In the genomic region with DNA sequence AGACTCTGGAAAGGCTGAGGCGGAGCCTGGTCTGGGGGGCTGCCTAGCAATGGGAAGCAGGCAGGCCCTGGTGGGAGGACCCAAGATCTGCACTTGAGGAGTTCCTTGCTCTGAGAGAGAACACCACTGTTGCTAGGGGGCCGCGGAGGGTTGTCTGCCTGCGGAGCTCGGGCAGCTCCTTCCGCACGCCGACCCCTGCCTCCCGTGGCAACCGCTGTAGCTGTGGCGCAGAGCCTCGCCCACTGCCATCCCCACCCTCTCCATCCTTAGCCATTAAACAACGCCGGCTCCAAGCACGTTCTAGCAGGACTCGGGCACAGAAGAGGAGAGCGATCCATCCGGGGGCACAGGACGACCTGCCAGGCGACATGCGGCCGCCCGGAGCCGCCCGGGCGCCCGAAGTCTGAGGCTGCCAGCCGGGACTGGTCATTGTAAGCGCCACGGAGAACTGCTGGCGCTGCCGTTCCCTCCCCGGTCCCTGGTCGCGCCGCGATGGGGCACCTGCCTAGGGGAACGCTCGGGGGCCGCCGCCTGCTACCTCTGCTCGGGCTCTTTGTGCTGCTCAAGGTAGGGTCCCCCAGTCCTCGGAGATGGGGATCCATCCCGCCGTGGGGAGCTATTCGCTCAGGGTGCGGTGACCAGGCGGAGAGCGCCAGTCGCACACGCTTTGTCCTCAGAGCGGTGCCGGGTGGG, we compare ENCODE assay signal across 7 mouse cellular contexts. TPM values are rescaled to one million over a fixed set of nuclear protein-coding genes. Genes with fewer than 3 reads are reported as not detected.
DNase-seq lines count a peak whose midpoint lies in the region; ATAC-seq lines count a peak whose summit lies in the region.

A gene (plus strand): TSS at position 126 of the 693 bp plus-strand sequence.

- no peaks in the 10 kb centered on the region for H3K36me3 ChIP-seq in embryonic facial prominence, embryonic 11.5 days (replicated peaks; ENCODE audit: control insufficient read depth, insufficient read depth, low read depth, low read length)
- H3K36me3 ChIP-seq in hindbrain, embryonic 14.5 days (replicated peaks; ENCODE audit: control insufficient read depth, insufficient read depth), result no peaks in the 10 kb centered on the region
- H3K36me3 ChIP-seq in neural tube, embryonic 14.5 days (ENCODE audit: control insufficient read depth, insufficient read depth, low read length), result no peaks in the 10 kb centered on the region

- no peaks in the 10 kb centered on the region for H3K9me3 ChIP-seq in embryonic facial prominence, embryonic 11.5 days (replicated peaks; ENCODE audit: control insufficient read depth, low read length)
- H3K9me3 ChIP-seq in hindbrain, embryonic 14.5 days (ENCODE audit: control insufficient read depth, low read length), result no peaks in the 10 kb centered on the region
- no peaks in the 10 kb centered on the region for H3K9me3 ChIP-seq in neural tube, embryonic 14.5 days (ENCODE audit: control insufficient read depth, low read length)

- under 1% methylated on average over 51 of the region's 53 CpGs for WGBS in embryonic facial prominence, embryonic 11.5 days
- under 1% methylated on average over 53 of the region's 53 CpGs for WGBS in hindbrain, embryonic 14.5 days
- WGBS in neural tube, embryonic 14.5 days, result 1% methylated on average over 52 of the region's 53 CpGs

- peak within 1 kb of the TSS; percentile 41 for H3K4me3 ChIP-seq in embryonic facial prominence, embryonic 11.5 days (ENCODE audit: low read depth, low read length)
- peak within 1 kb of the TSS; percentile 61 for H3K4me3 ChIP-seq in hindbrain, embryonic 14.5 days (replicated peaks; ENCODE audit: low read length)
- H3K4me3 ChIP-seq in neural tube, embryonic 14.5 days (ENCODE audit: low read depth, low read length), result peak within 1 kb of the TSS; percentile 62

- intact Hi-C loops in left cerebral cortex, postnatal 4 days (cut with DNase I), result loop anchor here (5.0 kb wide), 1 partner anchor 130 kb away; no protein-coding TSS in a partner anchor

- no peak within 1 kb of the TSS for H3K27ac ChIP-seq in embryonic facial prominence, embryonic 11.5 days (replicated peaks; ENCODE audit: low read depth, low read length)
- H3K27ac ChIP-seq in hindbrain, embryonic 14.5 days, result peak within 1 kb of the TSS; percentile 92
- H3K27ac ChIP-seq in neural tube, embryonic 14.5 days (ENCODE audit: low read depth, low read length), result peak within 1 kb of the TSS; percentile 90

- peak within 1 kb of the TSS; percentile 87 for H3K4me2 ChIP-seq in embryonic facial prominence, embryonic 11.5 days (ENCODE audit: low read depth, low read length)
- peak within 1 kb of the TSS; percentile 71 for H3K4me2 ChIP-seq in hindbrain, embryonic 14.5 days (replicated peaks)
- H3K4me2 ChIP-seq in neural tube, embryonic 14.5 days (ENCODE audit: low read depth, low read length), result peak within 1 kb of the TSS; percentile 61

- H3K4me1 ChIP-seq in embryonic facial prominence, embryonic 11.5 days (ENCODE audit: control insufficient read depth, insufficient read depth, low read length), result no peaks in the 10 kb centered on the region
- H3K4me1 ChIP-seq in hindbrain, embryonic 14.5 days (replicated peaks; ENCODE audit: control insufficient read depth, insufficient read depth, low read length), result peaks cover 6% of the 10 kb centered on the region
- no peaks in the 10 kb centered on the region for H3K4me1 ChIP-seq in neural tube, embryonic 14.5 days (ENCODE audit: control insufficient read depth, insufficient read depth, low read length)

- DNase-seq in lung, postnatal 10 days, result peak; percentile 9
- DNase-seq in lung, postnatal 36 days, result no peak
- peak; percentile 63 for DNase-seq in embryonic facial prominence, embryonic 11.5 days (ENCODE audit: low spot score)
- peak; percentile 75 for DNase-seq in hindbrain, embryonic 14.5 days (ENCODE audit: low spot score)
- DNase-seq in left cerebral cortex, postnatal 4 days, result peak; percentile 78
- DNase-seq in adipocyte (ENCODE audit: low spot score), result no peak

- peak; percentile 81 for ATAC-seq in embryonic facial prominence, embryonic 11.5 days (replicated peaks; ENCODE audit: insufficient number of reproducible peaks, low FRiP score, low TSS enrichment, low read depth)
- ATAC-seq in hindbrain, embryonic 14.5 days (ENCODE audit: low FRiP score), result peak; percentile 91
- ATAC-seq in neural tube, embryonic 14.5 days (ENCODE audit: low read depth), result peak; percentile 91

- peaks cover 9% of the 10 kb centered on the region for H3K27me3 ChIP-seq in embryonic facial prominence, embryonic 11.5 days (ENCODE audit: control insufficient read depth, insufficient read depth, low read length)
- no peaks in the 10 kb centered on the region for H3K27me3 ChIP-seq in hindbrain, embryonic 14.5 days (ENCODE audit: control insufficient read depth, insufficient read depth, low read length)
- H3K27me3 ChIP-seq in neural tube, embryonic 14.5 days (ENCODE audit: control insufficient read depth, insufficient read depth, low read length), result no peaks in the 10 kb centered on the region

- peak within 1 kb of the TSS; percentile 58 for H3K9ac ChIP-seq in embryonic facial prominence, embryonic 11.5 days (replicated peaks; ENCODE audit: low read length)
- peak within 1 kb of the TSS; percentile 81 for H3K9ac ChIP-seq in hindbrain, embryonic 14.5 days
- H3K9ac ChIP-seq in neural tube, embryonic 14.5 days (replicated peaks; ENCODE audit: low read depth, low read length), result peak within 1 kb of the TSS; percentile 74

RNA-seq across cellular contexts. Expression of the gene that starts here (rescaled TPM):
- 4.5 and 5.7 TPM in 2 replicates for polyA plus RNA-seq in embryonic facial prominence, embryonic 11.5 days (2014; fragmentation: Nextera tagmentation; extraction: Ambion mirVana)
- 54.6 and 61.6 TPM in 2 replicates for polyA plus RNA-seq in hindbrain, embryonic 14.5 days (2014; fragmentation: Nextera tagmentation; extraction: Ambion mirVana)
- 100 to 1,000 TPM; 130 to 134 TPM for total RNA-seq in left cerebral cortex, postnatal 4 days (2021)
- polyA plus RNA-seq in neural tube, embryonic 14.5 days (2014; fragmentation: Nextera tagmentation; extraction: Ambion mirVana), result 56.4 and 70.5 TPM in 2 replicates

Comparison
In these comparisons a context has a peak if more than half of its experiments do, and no peak if none do; other contexts are left out.
1. DNase-seq: peak in lung, postnatal 10 days (single experiment), embryonic facial prominence, embryonic 11.5 days (single experiment), hindbrain, embryonic 14.5 days (single experiment) and left cerebral cortex, postnatal 4 days (single experiment); none in lung, postnatal 36 days (single experiment) and adipocyte (single experiment).
2. Peak in every context shown above with its lines, with median percentiles within 50 percentile points of each other: ATAC-seq, H3K4me2 ChIP-seq, H3K4me3 ChIP-seq and H3K9ac ChIP-seq.